Mouse (Mus musculus) heart, postnatal 0 days (tissue): ENCODE measurements around the gene Nr1d2.
"Not testable (repeated sequence)": the region's sequence is repeated elsewhere in the genome, so short reads cannot be mapped to it uniquely, and the experiment has no call there.

Experiments used
- CTCF ChIP-seq: IDR thresholded peaks from 2 replicates; pipeline ENCODE4 v1.5.1; 2016; ENCODE audit warnings: antibody characterized with exemption, control low read depth, low read depth
- EP300 ChIP-seq: IDR thresholded peaks from 2 replicates; pipeline ENCODE4 v1.6.1; 2016; ENCODE audit warnings: antibody characterized with exemption, low read depth

DNA sequence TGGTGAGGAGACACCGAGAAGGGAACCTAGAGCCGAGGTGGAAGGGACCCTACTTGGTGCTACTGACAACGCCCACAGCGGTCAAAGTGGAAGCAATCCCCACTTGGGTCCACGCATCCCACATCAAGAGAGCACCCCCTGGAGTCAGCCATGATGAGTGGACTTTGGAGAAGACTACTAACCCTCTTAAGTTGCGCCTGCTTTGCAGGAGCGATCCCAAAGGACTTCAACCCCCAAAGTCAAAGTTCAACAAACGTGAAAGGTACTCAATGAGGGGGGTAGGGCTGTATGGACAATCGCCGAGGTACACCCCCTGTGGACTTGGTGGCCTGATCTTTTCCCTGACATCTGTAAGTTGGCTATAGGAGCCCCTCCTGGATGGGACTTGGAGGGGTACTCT lies 9.2 kb downstream of the Nr1d2 start:
- not testable (repeated sequence) for TF ChIP-seq CTCF, EP300
